Mouse (Mus musculus) large intestine, adult 2 months (tissue): ENCODE results near the gene Ccdc88a. TPM values are rescaled to one million over a fixed set of nuclear protein-coding genes. Genes with fewer than 3 reads are reported as not detected.

ENCODE experiments used
- DNase-seq: peaks from one replicate; pipeline ENCODE4 v3.0.0-alpha.2; 2012; ENCODE audit warnings: low read depth, low spot score
- WGBS: fragments of 180-500 bp; shearing (Covaris S2); methylation state at CpG from one replicate; pipeline ENCODE4 v1.1.7; 2018; 5-methylcytosine and 5-hydroxymethylcytosine counted together
- polyA plus RNA-seq: library from polyadenylated mRNA; depleted of rRNA; stranded (reverse); fragments of >200 nt; gene quantifications from 2 replicates; pipeline ENCODE4 v1.2.3, GENCODE M21; 2012; rRNA removed

Ccdc88a gene
- polyA plus RNA-seq, 1 experiment: 0.17 TPM

DNA sequence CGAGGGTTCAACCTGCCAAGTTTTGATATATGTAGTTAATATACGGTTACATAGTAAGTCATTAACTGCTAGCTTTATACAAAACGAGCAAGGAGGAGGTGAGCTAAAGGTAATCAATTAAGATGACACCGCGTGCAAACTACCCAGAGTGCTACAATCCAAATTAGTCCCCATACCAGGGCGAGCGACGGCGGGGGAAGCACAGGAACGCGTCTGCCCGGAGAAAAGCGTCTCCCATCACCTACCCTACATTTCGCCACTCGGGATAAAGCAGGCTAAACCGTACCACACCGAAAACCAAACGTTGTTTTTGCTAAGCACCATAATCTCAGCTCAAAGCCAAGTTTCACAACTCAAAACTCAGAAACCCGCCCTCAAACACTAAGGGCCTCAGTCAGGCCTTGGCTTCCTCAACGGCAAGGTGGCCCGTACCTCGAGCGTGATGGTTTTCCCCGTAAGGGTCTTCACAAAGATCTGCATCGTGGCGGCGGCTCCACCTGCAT, 173.8 kb downstream of the Ccdc88a start:
- no peak for DNase-seq
- 0% methylated on average over 27 of the region's 27 CpGs for WGBS

DNA sequence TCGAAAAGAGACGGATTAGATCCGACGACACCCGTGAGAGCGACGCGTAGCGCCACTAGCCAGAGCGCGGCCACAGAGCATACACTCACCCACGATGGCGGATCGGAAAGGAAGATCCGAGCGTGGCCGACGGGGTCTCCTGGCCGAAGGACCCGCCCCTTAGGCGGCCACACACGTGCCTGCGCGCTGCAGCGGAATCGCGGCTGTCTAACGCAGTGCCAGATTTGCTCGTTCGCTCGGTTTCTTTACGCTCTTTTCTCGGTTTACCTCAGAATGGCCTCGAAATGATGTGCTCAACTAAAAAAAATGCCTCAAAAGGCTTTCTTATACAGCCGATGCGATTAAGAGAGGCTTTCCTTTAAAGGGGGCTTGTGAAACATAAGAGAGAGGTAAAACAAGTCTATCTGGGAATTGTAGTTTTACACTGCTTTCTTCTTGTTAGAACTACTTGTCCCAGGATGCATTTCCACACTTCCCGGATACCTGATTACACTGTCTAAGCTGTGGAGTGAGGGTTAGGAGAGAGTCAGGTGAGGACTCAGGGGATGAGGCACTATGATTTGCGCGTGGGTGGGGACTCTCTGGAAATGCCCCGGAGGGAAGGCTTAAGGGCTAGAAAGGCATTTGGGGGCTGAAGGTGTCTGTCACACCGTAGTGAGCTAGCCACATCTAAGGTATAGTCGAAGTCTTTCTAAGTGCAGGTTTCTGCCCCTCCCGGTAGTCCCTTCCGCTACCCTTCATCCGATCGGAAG, 174.5 kb downstream of the Ccdc88a start, which contains the start of the genes Clhc1 and Rps27a:
TSS of gene Clhc1 (plus strand) at position 199 of the 752 bp plus-strand sequence.
TSS of gene Rps27a (minus strand) at position 358 of the 752 bp plus-strand sequence.
- peak; percentile 89 for DNase-seq
- WGBS: under 1% methylated on average over 46 of the region's 46 CpGs

DNA sequence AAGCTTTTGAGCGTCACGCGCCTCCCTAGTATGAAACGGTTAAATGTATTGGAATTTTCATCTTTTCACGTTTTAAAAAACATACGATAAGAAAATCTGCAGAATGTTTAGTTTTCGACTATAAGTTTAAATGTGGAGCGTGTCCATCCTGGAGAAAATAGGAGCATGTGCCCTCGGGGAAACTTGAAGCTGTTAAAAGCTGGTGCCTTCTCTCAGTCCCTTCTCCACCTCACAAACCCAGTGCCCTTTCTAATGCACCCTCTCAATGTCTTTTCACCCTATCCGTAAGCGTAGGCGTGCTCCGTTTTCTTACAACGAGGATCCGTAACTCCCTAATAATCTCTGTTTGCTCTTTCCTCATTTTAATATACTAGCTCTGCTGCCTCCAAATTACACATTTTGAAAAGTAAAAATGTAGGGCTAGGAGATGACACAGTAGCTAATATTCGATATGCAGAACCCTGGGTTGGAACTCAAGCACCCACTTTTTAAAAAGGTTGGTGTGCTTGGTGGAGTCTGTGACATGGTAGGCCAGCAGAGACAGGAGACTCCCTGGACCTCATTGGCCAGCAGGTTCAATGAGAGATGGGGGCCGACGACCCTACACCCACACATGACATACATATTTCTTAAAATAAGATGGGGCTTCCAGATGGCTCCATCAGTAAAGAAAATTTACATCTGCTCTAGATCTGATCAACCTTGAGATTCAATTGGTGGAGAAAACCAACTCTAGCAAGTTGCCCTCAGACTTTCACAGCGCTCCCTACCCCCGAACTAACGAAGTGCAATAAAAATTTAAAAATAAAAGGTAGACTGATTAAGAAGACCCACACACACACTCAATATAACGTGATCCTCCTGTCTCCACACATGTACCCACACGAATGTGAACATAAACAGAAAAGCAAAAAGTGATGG, 175.3 kb downstream of the Ccdc88a start:
- WGBS: 22% methylated on average over 23 of the region's 23 CpGs
- DNase-seq: no peak

DNA sequence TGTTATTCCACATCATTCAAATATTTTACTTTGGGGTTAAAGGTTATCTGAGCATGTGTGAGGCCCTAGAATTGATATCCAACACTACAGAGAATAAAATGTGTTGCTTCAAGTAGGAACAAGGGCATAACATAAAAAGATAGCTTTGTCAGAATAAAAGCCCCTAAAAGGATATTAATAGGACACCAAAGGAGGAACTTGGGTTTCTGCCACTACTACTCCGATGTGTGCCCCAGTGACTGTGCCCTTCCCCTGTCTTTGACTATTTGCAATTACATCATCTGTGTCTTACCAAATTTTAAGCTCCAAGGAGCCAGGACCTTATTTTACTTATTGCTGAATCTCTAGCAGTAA, 175.9 kb downstream of the Ccdc88a start:
- 65% methylated on average over 1 of the region's 1 CpGs for WGBS
- no peak for DNase-seq

Other genes starting within 250 kb of the Ccdc88a start
- gene Pnpt1, start 242.9 kb upstream of the Ccdc88a start, polyA plus RNA-seq: 8.0 and 11.6 TPM in 2 replicates
- 6.4 and 10.5 TPM in 2 replicates for gene Ppp4r3b, start 200.8 kb upstream of the Ccdc88a start, polyA plus RNA-seq
- 1.2 and 1.3 TPM in 2 replicates for gene Cfap36, start 126.2 kb upstream of the Ccdc88a start, polyA plus RNA-seq
- gene Prorsd1, start 141.4 kb downstream of the Ccdc88a start, polyA plus RNA-seq: 3.3 and 3.7 TPM in 2 replicates
- 5.9 and 8.2 TPM in 2 replicates for gene Mtif2, start 152.8 kb downstream of the Ccdc88a start, polyA plus RNA-seq
- not detected in 2 replicates for gene Clhc1, start 174.3 kb downstream of the Ccdc88a start, polyA plus RNA-seq
- gene Rps27a, start 174.5 kb downstream of the Ccdc88a start, polyA plus RNA-seq: 157 and 160 TPM in 2 replicates